13 mouse cellular contexts compared by ENCODE assay signal in the genomic region with DNA sequence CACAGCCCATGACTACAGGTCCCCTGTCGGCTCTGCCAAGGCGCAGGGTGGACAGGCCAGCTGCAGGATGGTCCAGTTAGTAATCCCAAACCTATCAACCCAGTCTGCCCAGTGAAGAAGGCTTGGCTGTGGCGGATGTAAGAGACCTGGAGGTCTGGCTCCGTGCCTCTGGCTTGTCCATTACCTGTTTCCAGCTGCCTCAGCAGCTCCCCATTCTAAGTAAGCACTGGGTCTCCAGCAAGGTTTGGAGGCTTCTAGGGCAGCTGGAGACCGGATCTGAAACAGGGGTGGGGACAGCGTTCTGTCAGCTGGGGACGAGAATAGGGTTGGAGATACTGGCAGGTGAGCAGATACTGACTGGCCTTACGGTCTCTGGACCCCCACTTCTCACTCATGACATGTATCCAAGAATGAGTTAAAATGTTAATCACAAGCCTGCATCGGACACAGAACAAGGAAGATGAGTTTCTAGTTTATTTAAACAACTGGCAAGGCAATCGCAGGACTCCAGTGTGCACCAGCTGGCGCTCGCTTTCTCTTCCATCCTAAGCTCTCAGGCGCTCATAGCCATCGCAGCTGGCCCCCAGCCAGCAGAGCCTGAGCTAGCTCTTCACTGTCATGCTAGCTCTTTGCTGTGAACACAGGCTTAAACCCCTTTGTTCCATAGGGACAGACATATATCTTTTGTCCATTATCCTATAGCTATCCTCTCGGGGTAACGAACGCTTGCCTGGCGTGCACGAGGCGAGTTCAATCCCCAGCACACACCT. TPM values are rescaled to one million over a fixed set of nuclear protein-coding genes. Genes with fewer than 3 reads are reported as not detected.
DNase-seq lines count a peak whose midpoint lies in the region; ATAC-seq and TF ChIP-seq lines count a peak whose summit lies in the region.
"Had no signal": no experiment of that assay in that cellular context is flagged by ENCODE, and none has a peak within 500 bp of the region (broad histone marks: within the 10 kb centered on the region; RNA-seq: fewer than 3 reads in every experiment).

No protein-coding gene starts in this region.

- peaks cover 60% of the 10 kb centered on the region for H3K4me1 ChIP-seq in forebrain, embryonic 13.5 days
- peaks cover 33% of the 10 kb centered on the region for H3K4me1 ChIP-seq in forebrain, embryonic 10.5 days
- H3K4me1 ChIP-seq in forebrain, embryonic 16.5 days (replicated peaks; ENCODE audit: control insufficient read depth, insufficient read depth, low read length) = peaks cover 28% of the 10 kb centered on the region
- H3K4me1 ChIP-seq in midbrain, embryonic 11.5 days (ENCODE audit: control insufficient read depth, insufficient read depth, low read length) = peaks cover 17% of the 10 kb centered on the region

- peak overlapping the region; percentile 55 for H3K27ac ChIP-seq in forebrain, embryonic 13.5 days
- H3K27ac ChIP-seq in forebrain, embryonic 10.5 days = no peak overlapping the region
- 0 out of 2 replicates have a peak overlapping the region, but pooled peaks have one; percentile 30 for H3K27ac ChIP-seq in forebrain, embryonic 16.5 days (ENCODE audit: low read length)
- no peak overlapping the region for H3K27ac ChIP-seq in midbrain, embryonic 11.5 days (ENCODE audit: low read depth, low read length)
- H3K27ac ChIP-seq: embryonic facial prominence, embryonic 12.5 days; macrophage had no signal

- no peak overlapping the region for H3K4me3 ChIP-seq in forebrain, embryonic 13.5 days
- no peak overlapping the region for H3K4me3 ChIP-seq in forebrain, embryonic 10.5 days
- H3K4me3 ChIP-seq in forebrain, embryonic 16.5 days (replicated peaks; ENCODE audit: low read length) = no peak overlapping the region
- H3K4me3 ChIP-seq in midbrain, embryonic 11.5 days (ENCODE audit: low read depth, low read length) = no peak overlapping the region
- H3K4me3 ChIP-seq: embryonic facial prominence, embryonic 12.5 days had no signal

- intact Hi-C loops in heart, postnatal 25 days (cut with DNase I) = no loop called here

- no peak overlapping the region for H3K9ac ChIP-seq in forebrain, embryonic 13.5 days
- no peak overlapping the region for H3K9ac ChIP-seq in forebrain, embryonic 16.5 days (replicated peaks; ENCODE audit: low read depth, low read length)
- no peak overlapping the region; the same call in 1 of the 2 replicates for H3K9ac ChIP-seq in midbrain, embryonic 11.5 days (ENCODE audit: low read length)
- H3K9ac ChIP-seq: embryonic facial prominence, embryonic 12.5 days had no signal

- no peak overlapping the region for H3K4me2 ChIP-seq in forebrain, embryonic 13.5 days
- H3K4me2 ChIP-seq in forebrain, embryonic 16.5 days (ENCODE audit: low read length) = no peak overlapping the region
- H3K4me2 ChIP-seq in midbrain, embryonic 11.5 days = no peak overlapping the region
- H3K4me2 ChIP-seq: embryonic facial prominence, embryonic 12.5 days had no signal

- no peaks in the 10 kb centered on the region for H3K36me3 ChIP-seq in forebrain, embryonic 13.5 days (ENCODE audit: poor library complexity, severe bottlenecking)
- H3K36me3 ChIP-seq in forebrain, embryonic 10.5 days (replicated peaks) = no peaks in the 10 kb centered on the region
- H3K36me3 ChIP-seq in forebrain, embryonic 16.5 days (ENCODE audit: control insufficient read depth, insufficient read depth) = no peaks in the 10 kb centered on the region
- no peaks in the 10 kb centered on the region for H3K36me3 ChIP-seq in midbrain, embryonic 11.5 days (ENCODE audit: control insufficient read depth, insufficient read depth, low read length)
- H3K36me3 ChIP-seq: embryonic facial prominence, embryonic 12.5 days had no signal

- H3K9me3 ChIP-seq in forebrain, embryonic 13.5 days (replicated peaks) = no peaks in the 10 kb centered on the region
- no peaks in the 10 kb centered on the region for H3K9me3 ChIP-seq in forebrain, embryonic 10.5 days
- H3K9me3 ChIP-seq in forebrain, embryonic 16.5 days (ENCODE audit: control insufficient read depth, low read length) = no peaks in the 10 kb centered on the region
- no peaks in the 10 kb centered on the region for H3K9me3 ChIP-seq in midbrain, embryonic 11.5 days (ENCODE audit: control insufficient read depth, low read length)
- H3K9me3 ChIP-seq: embryonic facial prominence, embryonic 12.5 days had no signal

- peak; percentile 57; the same call in 1 of the 2 replicates for ATAC-seq in forebrain, embryonic 13.5 days
- ATAC-seq in forebrain, embryonic 16.5 days = peak; percentile 56
- ATAC-seq in midbrain, embryonic 11.5 days (ENCODE audit: low FRiP score) = peak; percentile 59; the same call in 1 of the 2 replicates
- ATAC-seq: inflammation-experienced regulatory T-cells, adult 6 months had no signal

- 75% methylated on average over 20 of the region's 20 CpGs for WGBS in forebrain, embryonic 13.5 days
- WGBS in forebrain, embryonic 10.5 days = 92% methylated on average over 20 of the region's 20 CpGs
- 73% methylated on average over 20 of the region's 20 CpGs for WGBS in forebrain, embryonic 16.5 days
- WGBS in midbrain, embryonic 11.5 days = 79% methylated on average over 20 of the region's 20 CpGs

- no peak for DNase-seq in forebrain, embryonic 10.5 days (ENCODE audit: extremely low spot score, low spot score)
- peak; percentile 88 for DNase-seq in brain, embryonic 14.5 days (ENCODE audit: low read depth)
- no peak for DNase-seq in midbrain, embryonic 11.5 days (ENCODE audit: low spot score, missing footprints)
- DNase-seq in spleen, postnatal 14 days (ENCODE audit: low spot score in 2 of 2) = no peak
- DNase-seq in ovary, postnatal 14 days (ENCODE audit: low spot score) = no peak
- DNase-seq in heart, postnatal 25 days (ENCODE audit: low spot score) = no peak
- DNase-seq: adrenal gland, adult 8-10 months; liver had no signal

- TF ChIP-seq CTCF in brain, embryonic 14.5 days (IDR thresholded peaks at IDR 0.05; ENCODE audit: borderline replicate concordance, extremely low read depth, insufficient read depth, insufficient read length) = no peak

- no peaks in the 10 kb centered on the region for H3K27me3 ChIP-seq in forebrain, embryonic 13.5 days
- H3K27me3 ChIP-seq in forebrain, embryonic 10.5 days (ENCODE audit: poor library complexity, severe bottlenecking) = peaks cover 14% of the 10 kb centered on the region
- no peaks in the 10 kb centered on the region for H3K27me3 ChIP-seq in forebrain, embryonic 16.5 days (replicated peaks; ENCODE audit: control insufficient read depth, insufficient read depth, low read length)
- no peaks in the 10 kb centered on the region for H3K27me3 ChIP-seq in midbrain, embryonic 11.5 days (ENCODE audit: control insufficient read depth, insufficient read depth, low read length)
- H3K27me3 ChIP-seq: embryonic facial prominence, embryonic 12.5 days had no signal

- no peak for TF ChIP-seq POLR2A in brain, embryonic 14.5 days (IDR thresholded peaks at IDR 0.05; ENCODE audit: borderline replicate concordance, extremely low read depth, insufficient read depth, insufficient read length, poor library complexity, severe bottlenecking)

RNA-seq across cellular contexts. Expression of gene Pxylp1, which starts 9.8 kb away (rescaled TPM):
- 47.2 and 49.2 TPM in 2 replicates for polyA plus RNA-seq in forebrain, embryonic 13.5 days (2015; fragmentation: Nextera tagmentation; extraction: Ambion mirVana)
- polyA plus RNA-seq in forebrain, embryonic 10.5 days (2016; fragmentation: Nextera tagmentation; extraction: Ambion mirVana) = 21.5 and 23.8 TPM in 2 replicates
- polyA plus RNA-seq in brain, embryonic 14.5 days (2012; rRNA removed) = 29.1 and 40.1 TPM in 2 replicates
- polyA plus RNA-seq in forebrain, embryonic 16.5 days (2015; fragmentation: Nextera tagmentation; extraction: Ambion mirVana) = 32.5 and 33.3 TPM in 2 replicates
- 63.8 and 71.8 TPM in 2 replicates for polyA plus RNA-seq in midbrain, embryonic 11.5 days (2014; fragmentation: Nextera tagmentation; extraction: Ambion mirVana)
- total RNA-seq in heart, postnatal 25 days (2021) = 10 to 100 TPM; 17.4 to 24.9 TPM

Comparison
In these comparisons a context has a peak if more than half of its experiments do, and no peak if none do; other contexts are left out.
1. H3K27ac ChIP-seq: peak in forebrain, embryonic 13.5 days (single experiment) and forebrain, embryonic 16.5 days (single experiment); none in forebrain, embryonic 10.5 days (single experiment) and midbrain, embryonic 11.5 days (single experiment).
2. Peak in every context shown above with its lines, with median percentiles within 50 percentile points of each other: ATAC-seq.